Mouse (Mus musculus): Measurements from ENCODE around the gene Rassf6. TPM values are rescaled to one million over a fixed set of nuclear protein-coding genes. Genes with fewer than 3 reads are reported as not detected.

The Rassf6 gene
- polyA plus RNA-seq, 1 experiment from 2014 or later: 0.27 TPM

- H3K27ac ChIP-seq: no peak overlapping the region
- H3K4me3 ChIP-seq: peak overlapping the region; percentile 27; the same call in 1 of the 2 replicates
- WGBS: 25% methylated on average over 25 of the region's 25 CpGs
- H3K27me3 ChIP-seq (replicated peaks): no peaks in the 10 kb centered on the region
- no peaks in the 10 kb centered on the region for H3K36me3 ChIP-seq
- peak overlapping the region; percentile 65 for H3K4me2 ChIP-seq (replicated peaks)
- H3K4me1 ChIP-seq: no peaks in the 10 kb centered on the region
- no peaks in the 10 kb centered on the region for H3K9me3 ChIP-seq
- 0 out of 2 replicates have a peak overlapping the region, but pooled peaks have one; percentile 21 for H3K9ac ChIP-seq
- peak; percentile 67 for ATAC-seq (ENCODE audit: low FRiP score, low read depth)
Measured at GRCm38 (mm10) chr5:90588708-90589595, 51.5 kb downstream of the Rassf6 start.

- H3K4me1 ChIP-seq: no peaks in the 10 kb centered on the region
Measured at GRCm38 (mm10) chr5:90588104-90588503, 52.4 kb downstream of the Rassf6 start.

GRCm38 (mm10) chr5:90586511-90586910 lies 53.9 kb downstream of the Rassf6 start:
- no peaks in the 10 kb centered on the region for H3K9me3 ChIP-seq
- H3K4me2 ChIP-seq (replicated peaks): no peak overlapping the region
- no peaks in the 10 kb centered on the region for H3K4me1 ChIP-seq
- no peak overlapping the region for H3K9ac ChIP-seq
- H3K36me3 ChIP-seq: no peaks in the 10 kb centered on the region
- WGBS: 77% methylated on average over 5 of the region's 5 CpGs
- no peaks in the 10 kb centered on the region for H3K27me3 ChIP-seq (replicated peaks)
- ATAC-seq (ENCODE audit: low FRiP score, low read depth): no peak
- H3K27ac ChIP-seq: no peak overlapping the region
- H3K4me3 ChIP-seq: no peak overlapping the region

More at GRCm38 (mm10) chr5:90588104-90588503, 52.4 kb downstream of the Rassf6 start:
- no peak overlapping the region for H3K9ac ChIP-seq
- 91% methylated on average over 5 of the region's 5 CpGs for WGBS
- no peak overlapping the region for H3K4me2 ChIP-seq (replicated peaks)
- no peak for ATAC-seq (ENCODE audit: low FRiP score, low read depth)
- H3K4me3 ChIP-seq: no peak overlapping the region
- H3K36me3 ChIP-seq: no peaks in the 10 kb centered on the region
- no peak overlapping the region for H3K27ac ChIP-seq
- no peaks in the 10 kb centered on the region for H3K9me3 ChIP-seq
- H3K27me3 ChIP-seq (replicated peaks): no peaks in the 10 kb centered on the region

GRCm38 (mm10) chr5:90584799-90585198 lies 55.7 kb downstream of the Rassf6 start:
- WGBS: 86% methylated on average over 7 of the region's 7 CpGs
- no peak for ATAC-seq (ENCODE audit: low FRiP score, low read depth)
- no peaks in the 10 kb centered on the region for H3K9me3 ChIP-seq
- no peaks in the 10 kb centered on the region for H3K36me3 ChIP-seq
- H3K9ac ChIP-seq: no peak overlapping the region
- no peak overlapping the region for H3K27ac ChIP-seq
- no peaks in the 10 kb centered on the region for H3K27me3 ChIP-seq (replicated peaks)
- H3K4me3 ChIP-seq: no peak overlapping the region
- no peaks in the 10 kb centered on the region for H3K4me1 ChIP-seq
- H3K4me2 ChIP-seq (replicated peaks): no peak overlapping the region

GRCm38 (mm10) chr5:90582179-90582578 lies 58.3 kb downstream of the Rassf6 start:
- ATAC-seq (ENCODE audit: low FRiP score, low read depth): no peak
- no peaks in the 10 kb centered on the region for H3K27me3 ChIP-seq (replicated peaks)
- H3K27ac ChIP-seq: no peak overlapping the region
- 92% methylated on average over 6 of the region's 6 CpGs for WGBS
- H3K4me1 ChIP-seq: no peaks in the 10 kb centered on the region
- no peaks in the 10 kb centered on the region for H3K36me3 ChIP-seq
- H3K9me3 ChIP-seq: no peaks in the 10 kb centered on the region
- H3K4me2 ChIP-seq (replicated peaks): no peak overlapping the region
- H3K4me3 ChIP-seq: no peak overlapping the region
- no peak overlapping the region for H3K9ac ChIP-seq

- Histone ChIP-seq H3K9ac (no peak overlapping the region), H3K27me3 (replicated peaks) (no peaks in the 10 kb centered on the region), H3K36me3 (no peaks in the 10 kb centered on the region), H3K27ac (no peak overlapping the region), H3K4me2 (replicated peaks) (no peak overlapping the region), H3K4me3 (no peak overlapping the region), H3K9me3 (no peaks in the 10 kb centered on the region), H3K4me1 (no peaks in the 10 kb centered on the region)
- 92% methylated on average over 9 of the region's 9 CpGs for WGBS
- ATAC-seq (ENCODE audit: low FRiP score, low read depth): no peak
Measured at GRCm38 (mm10) chr5:90579556-90579955, 60.9 kb downstream of the Rassf6 start.

- H3K27me3 ChIP-seq (replicated peaks): no peaks in the 10 kb centered on the region
- ATAC-seq (ENCODE audit: low FRiP score, low read depth): no peak
- H3K9me3 ChIP-seq: no peaks in the 10 kb centered on the region
- H3K4me1 ChIP-seq: no peaks in the 10 kb centered on the region
- H3K4me3 ChIP-seq: no peak overlapping the region
- H3K27ac ChIP-seq: no peak overlapping the region
- no peaks in the 10 kb centered on the region for H3K36me3 ChIP-seq
- no peak overlapping the region for H3K4me2 ChIP-seq (replicated peaks)
- 84% methylated on average over 9 of the region's 9 CpGs for WGBS
- no peak overlapping the region for H3K9ac ChIP-seq
Measured at GRCm38 (mm10) chr5:90577751-90578150, 62.7 kb downstream of the Rassf6 start.

GRCm38 (mm10) chr5:90571216-90571615 lies 69.2 kb downstream of the Rassf6 start:
- ATAC-seq (ENCODE audit: low FRiP score, low read depth): no peak
- H3K36me3 ChIP-seq: no peaks in the 10 kb centered on the region
- no peaks in the 10 kb centered on the region for H3K27me3 ChIP-seq (replicated peaks)
- H3K4me1 ChIP-seq: no peaks in the 10 kb centered on the region
- H3K9ac ChIP-seq: no peak overlapping the region
- WGBS: 21% methylated on average over 3 of the region's 3 CpGs
- no peak overlapping the region for H3K27ac ChIP-seq
- no peaks in the 10 kb centered on the region for H3K9me3 ChIP-seq
- H3K4me3 ChIP-seq: no peak overlapping the region
- no peak overlapping the region for H3K4me2 ChIP-seq (replicated peaks)

GRCm38 (mm10) chr5:90568338-90568737 lies 72.1 kb downstream of the Rassf6 start:
- Histone ChIP-seq H3K9me3 (no peaks in the 10 kb centered on the region), H3K4me3 (no peak overlapping the region), H3K4me1 (no peaks in the 10 kb centered on the region), H3K4me2 (replicated peaks) (no peak overlapping the region), H3K9ac (no peak overlapping the region), H3K27me3 (replicated peaks) (no peaks in the 10 kb centered on the region), H3K27ac (no peak overlapping the region), H3K36me3 (no peaks in the 10 kb centered on the region)
- no peak for ATAC-seq (ENCODE audit: low FRiP score, low read depth)

- Histone ChIP-seq H3K27ac (no peak overlapping the region), H3K36me3 (no peaks in the 10 kb centered on the region), H3K4me2 (replicated peaks) (no peak overlapping the region), H3K4me1 (no peaks in the 10 kb centered on the region), H3K9ac (no peak overlapping the region), H3K27me3 (replicated peaks) (no peaks in the 10 kb centered on the region), H3K4me3 (no peak overlapping the region), H3K9me3 (no peaks in the 10 kb centered on the region)
- no peak for ATAC-seq (ENCODE audit: low FRiP score, low read depth)
- 80% methylated on average over 5 of the region's 5 CpGs for WGBS
Measured at GRCm38 (mm10) chr5:90567788-90568187, 72.7 kb downstream of the Rassf6 start.

- Histone ChIP-seq H3K27ac (no peak overlapping the region), H3K4me2 (replicated peaks) (no peak overlapping the region), H3K9me3 (no peaks in the 10 kb centered on the region), H3K4me3 (no peak overlapping the region), H3K4me1 (no peaks in the 10 kb centered on the region), H3K36me3 (no peaks in the 10 kb centered on the region), H3K27me3 (replicated peaks) (no peaks in the 10 kb centered on the region), H3K9ac (no peak overlapping the region)
- 87% methylated on average over 6 of the region's 6 CpGs for WGBS
- no peak for ATAC-seq (ENCODE audit: low FRiP score, low read depth)
Measured at GRCm38 (mm10) chr5:90565205-90565604, 75.3 kb downstream of the Rassf6 start.

- H3K9me3 ChIP-seq: no peaks in the 10 kb centered on the region
- 90% methylated on average over 4 of the region's 4 CpGs for WGBS
- H3K4me1 ChIP-seq: no peaks in the 10 kb centered on the region
- H3K9ac ChIP-seq: no peak overlapping the region
- H3K4me3 ChIP-seq: no peak overlapping the region
- no peak overlapping the region for H3K27ac ChIP-seq
- H3K4me2 ChIP-seq (replicated peaks): no peak overlapping the region
- ATAC-seq (ENCODE audit: low FRiP score, low read depth): no peak
- H3K36me3 ChIP-seq: no peaks in the 10 kb centered on the region
- no peaks in the 10 kb centered on the region for H3K27me3 ChIP-seq (replicated peaks)
Measured at GRCm38 (mm10) chr5:90564161-90564560, 76.3 kb downstream of the Rassf6 start.

GRCm38 (mm10) chr5:90562880-90563279 lies 77.6 kb downstream of the Rassf6 start:
- Histone ChIP-seq H3K27me3 (replicated peaks) (no peaks in the 10 kb centered on the region), H3K4me2 (replicated peaks) (no peak overlapping the region), H3K4me3 (no peak overlapping the region), H3K9ac (no peak overlapping the region), H3K4me1 (no peaks in the 10 kb centered on the region), H3K9me3 (no peaks in the 10 kb centered on the region), H3K27ac (no peak overlapping the region), H3K36me3 (no peaks in the 10 kb centered on the region)
- WGBS: 85% methylated on average over 4 of the region's 4 CpGs
- ATAC-seq (ENCODE audit: low FRiP score, low read depth): no peak

Measured in neural tube, embryonic 12.5 days (tissue).